Mouse (Mus musculus): ENCODE data around the gene Dnajc11. TPM values are rescaled to one million over a fixed set of nuclear protein-coding genes. Genes with fewer than 3 reads are reported as not detected.

The Dnajc11 gene
- polyA plus RNA-seq, 1 experiment from 2014 or later, result 76.4 TPM

DNA sequence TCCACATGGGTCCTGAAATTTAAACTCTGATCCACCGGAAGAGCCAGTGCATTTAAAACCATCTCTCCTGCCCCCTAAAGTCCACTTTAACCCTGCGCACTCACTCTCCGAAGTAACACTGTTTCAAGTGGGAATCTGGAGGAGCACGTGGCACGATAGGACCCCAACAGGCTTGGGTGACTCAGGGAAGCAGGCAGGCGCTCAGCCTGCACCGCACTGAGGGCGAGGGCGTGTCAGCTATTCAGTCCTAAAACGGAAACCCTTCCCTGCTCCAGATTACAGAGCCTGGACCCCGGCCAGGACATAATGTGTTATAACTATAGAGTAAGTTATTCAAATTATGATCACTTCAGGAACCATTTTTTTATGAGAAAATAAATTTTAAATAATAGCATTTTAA, 29.4 kb upstream of the Dnajc11 start:
- peaks cover 36% of the 10 kb centered on the region for H3K27me3 ChIP-seq
- 47% methylated on average over 11 of the region's 11 CpGs for whole genome bisulfite sequencing
- peaks cover 4% of the 10 kb centered on the region; the same call in 1 of the 2 replicates for H3K9me3 ChIP-seq
- no peaks in the 10 kb centered on the region for H3K36me3 ChIP-seq
- H3K27ac ChIP-seq, result no peak overlapping the region
- H3K4me2 ChIP-seq (replicated peaks), result no peak overlapping the region
- H3K4me1 ChIP-seq, result 0 out of 2 replicates have a peak, but pooled peaks cover 6% of the 10 kb centered on the region
- ATAC-seq (ENCODE audit: low FRiP score, low read depth), result no peak
- H3K4me3 ChIP-seq, result no peak overlapping the region
- no peak overlapping the region for H3K9ac ChIP-seq

DNA sequence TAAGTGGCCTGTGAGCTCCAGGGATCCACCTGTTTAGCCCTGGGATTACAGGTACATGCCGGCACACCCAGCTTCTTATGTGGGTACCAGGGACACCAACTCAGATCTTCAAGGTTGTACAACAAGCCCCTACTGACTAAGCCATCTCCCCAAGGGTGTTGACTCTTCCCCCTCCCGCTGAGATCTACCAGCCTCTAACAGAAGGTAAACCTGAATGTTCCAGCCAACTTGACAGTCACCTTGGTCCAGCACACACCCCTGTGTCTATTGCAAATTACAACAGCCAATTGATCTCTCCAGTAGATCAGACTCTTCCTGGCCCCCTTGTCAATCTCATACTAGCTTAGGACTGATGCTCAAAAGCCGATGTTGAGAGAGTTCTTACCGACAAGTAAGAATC, 27.9 kb upstream of the Dnajc11 start:
- Histone ChIP-seq H3K4me3 (no peak overlapping the region), H3K27me3 (peaks cover 36% of the 10 kb centered on the region), H3K9ac (no peak overlapping the region), H3K4me1 (0 out of 2 replicates have a peak, but pooled peaks cover 6% of the 10 kb centered on the region), H3K4me2 (replicated peaks) (no peak overlapping the region), H3K9me3 (no peaks in the 10 kb centered on the region), H3K36me3 (no peaks in the 10 kb centered on the region), H3K27ac (no peak overlapping the region)
- ATAC-seq (ENCODE audit: low FRiP score, low read depth), result no peak
- WGBS, result 78% methylated on average over 4 of the region's 4 CpGs

DNA sequence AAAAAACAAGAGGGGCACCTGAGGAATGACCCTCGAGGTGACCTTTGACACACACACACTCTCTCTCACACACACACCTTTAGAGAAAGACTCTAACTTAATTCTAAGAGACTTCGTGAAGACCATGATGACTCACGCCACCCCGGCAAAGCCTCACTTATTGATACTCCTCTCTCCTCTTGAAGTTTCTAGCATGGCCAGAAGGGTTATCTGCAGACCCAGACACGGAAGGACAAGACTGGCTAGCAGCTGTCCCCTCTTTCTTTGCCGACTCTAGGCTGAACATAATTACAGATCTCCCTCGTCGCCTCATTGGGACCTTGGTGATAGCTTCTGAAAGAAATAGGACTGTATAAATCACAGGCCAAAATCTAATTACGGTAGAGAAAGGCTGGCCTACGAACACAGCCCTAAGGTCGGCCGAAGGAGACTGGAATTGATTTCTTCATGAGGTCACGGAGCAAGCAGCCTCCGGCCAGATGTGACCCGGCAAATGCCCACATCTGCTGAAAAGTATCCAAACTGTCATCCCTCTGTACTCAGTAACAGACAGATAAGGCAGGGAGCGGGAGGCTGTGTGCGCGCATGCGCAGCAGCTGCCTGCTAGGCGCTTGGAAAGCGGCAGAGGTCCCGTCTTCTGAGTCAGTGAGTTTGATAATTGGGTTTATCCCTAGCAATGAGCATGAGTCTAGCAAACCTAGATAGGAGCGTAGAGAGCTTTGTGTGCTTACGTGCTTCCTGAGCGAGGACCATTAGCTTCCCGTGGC, 25.7 kb upstream of the Dnajc11 start:
- H3K36me3 ChIP-seq, result no peaks in the 10 kb centered on the region
- H3K27me3 ChIP-seq, result peaks cover 33% of the 10 kb centered on the region
- 0 out of 2 replicates have a peak overlapping the region, but pooled peaks have one; percentile 25 for H3K4me2 ChIP-seq (replicated peaks)
- no peak overlapping the region for H3K4me3 ChIP-seq
- no peak overlapping the region for H3K27ac ChIP-seq
- no peaks in the 10 kb centered on the region for H3K9me3 ChIP-seq
- no peak for ATAC-seq (ENCODE audit: low FRiP score, low read depth)
- WGBS, result 48% methylated on average over 26 of the region's 26 CpGs
- 0 out of 2 replicates have a peak, but pooled peaks cover 5% of the 10 kb centered on the region for H3K4me1 ChIP-seq
- H3K9ac ChIP-seq, result no peak overlapping the region

DNA sequence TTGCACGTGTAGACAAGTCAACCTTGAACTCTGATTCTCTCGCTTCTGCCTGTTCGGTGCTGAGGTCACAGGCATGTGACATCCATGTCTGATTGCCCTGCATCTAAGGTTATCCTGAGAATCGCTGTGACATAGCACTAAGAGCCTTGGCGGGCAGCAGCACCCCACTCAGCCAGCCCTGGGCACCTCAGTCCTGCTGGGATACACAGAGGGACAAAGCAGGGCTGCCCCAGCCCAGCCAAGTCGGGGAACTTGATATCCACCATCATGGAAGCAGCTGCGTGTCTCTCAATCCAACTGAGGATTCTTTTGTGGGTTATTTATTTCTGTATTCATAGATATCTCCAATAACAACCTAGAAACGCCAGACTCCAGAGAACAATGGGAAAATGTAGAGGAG, 24.7 kb upstream of the Dnajc11 start:
- Histone ChIP-seq H3K9ac (no peak overlapping the region), H3K4me1 (0 out of 2 replicates have a peak, but pooled peaks cover 3% of the 10 kb centered on the region), H3K36me3 (no peaks in the 10 kb centered on the region), H3K9me3 (no peaks in the 10 kb centered on the region), H3K4me3 (no peak overlapping the region), H3K27me3 (peaks cover 28% of the 10 kb centered on the region), H3K27ac (no peak overlapping the region), H3K4me2 (replicated peaks) (no peak overlapping the region)
- 80% methylated on average over 8 of the region's 8 CpGs for WGBS
- ATAC-seq (ENCODE audit: low FRiP score, low read depth), result no peak; the same call in 1 of the 2 replicates

DNA sequence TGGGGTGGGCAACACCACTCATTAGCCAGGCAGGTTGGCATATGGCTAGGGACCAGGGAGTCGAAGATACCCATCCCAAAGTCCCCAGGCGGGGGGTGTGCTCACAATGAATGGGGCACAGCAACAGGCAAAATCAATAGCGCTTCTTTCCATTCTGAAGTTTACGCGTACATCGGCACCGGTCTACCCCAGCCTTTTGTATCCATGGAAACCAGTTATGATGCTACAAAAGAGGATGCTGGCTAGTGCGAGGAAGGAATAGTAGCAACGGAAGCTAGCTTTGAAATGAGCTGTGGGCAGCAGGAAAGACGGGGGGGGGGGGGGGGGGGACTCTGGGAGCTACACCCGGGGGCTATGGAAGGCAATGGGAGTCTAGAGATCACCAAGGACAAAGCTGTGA, 17.2 kb upstream of the Dnajc11 start:
- Histone ChIP-seq H3K36me3 (no peaks in the 10 kb centered on the region), H3K9ac (no peak overlapping the region), H3K27ac (no peak overlapping the region), H3K27me3 (no peaks in the 10 kb centered on the region), H3K4me1 (peaks cover 4% of the 10 kb centered on the region; the same call in 1 of the 2 replicates), H3K4me3 (no peak overlapping the region), H3K4me2 (replicated peaks) (no peak overlapping the region), H3K9me3 (no peaks in the 10 kb centered on the region)
- no peak for ATAC-seq (ENCODE audit: low FRiP score, low read depth)
- WGBS, result 87% methylated on average over 11 of the region's 11 CpGs

DNA sequence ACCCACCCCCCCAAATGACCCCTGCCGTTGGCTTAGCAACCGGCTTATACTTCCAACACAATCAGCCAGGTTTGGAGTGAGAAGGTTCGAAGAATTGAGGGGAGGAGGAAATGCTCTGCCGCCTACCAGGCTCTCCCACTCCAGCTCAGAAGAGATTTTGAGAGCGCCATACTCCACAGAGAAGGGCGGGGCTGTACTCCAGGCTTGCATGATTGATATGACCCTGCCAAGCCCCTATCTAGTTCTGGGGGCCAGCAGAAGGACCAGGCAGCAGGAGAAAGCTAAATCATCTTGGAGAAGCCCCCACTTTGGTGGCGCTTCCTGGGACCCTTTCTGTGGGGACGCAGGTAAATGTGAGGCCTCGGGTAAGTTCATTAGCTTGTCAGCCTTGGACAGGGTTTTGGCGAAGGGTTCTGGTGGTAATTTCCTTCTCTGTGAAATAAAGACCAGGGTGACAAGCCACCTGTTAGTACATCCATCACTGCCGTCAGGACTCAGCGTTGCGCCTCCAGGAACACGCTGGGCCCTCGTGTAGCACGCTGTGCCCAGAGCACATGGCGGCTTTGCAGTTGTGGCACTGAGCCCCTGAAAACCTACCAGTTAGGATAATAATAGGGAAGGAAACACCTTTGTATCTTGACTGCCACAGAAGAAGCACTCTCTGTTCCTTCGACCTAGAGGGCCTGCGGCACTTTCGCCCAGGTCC, 14.2 kb upstream of the Dnajc11 start:
- Histone ChIP-seq H3K27ac (no peak overlapping the region), H3K9me3 (0 out of 2 replicates have a peak, but pooled peaks cover 3% of the 10 kb centered on the region), H3K4me1 (peaks cover 4% of the 10 kb centered on the region; the same call in 1 of the 2 replicates), H3K27me3 (no peaks in the 10 kb centered on the region), H3K4me2 (replicated peaks) (peak overlapping the region; percentile 62), H3K9ac (peak overlapping the region; percentile 8; the same call in 1 of the 2 replicates), H3K4me3 (no peak overlapping the region), H3K36me3 (no peaks in the 10 kb centered on the region)
- WGBS, result 60% methylated on average over 20 of the region's 20 CpGs
- no peak for ATAC-seq (ENCODE audit: low FRiP score, low read depth)

DNA sequence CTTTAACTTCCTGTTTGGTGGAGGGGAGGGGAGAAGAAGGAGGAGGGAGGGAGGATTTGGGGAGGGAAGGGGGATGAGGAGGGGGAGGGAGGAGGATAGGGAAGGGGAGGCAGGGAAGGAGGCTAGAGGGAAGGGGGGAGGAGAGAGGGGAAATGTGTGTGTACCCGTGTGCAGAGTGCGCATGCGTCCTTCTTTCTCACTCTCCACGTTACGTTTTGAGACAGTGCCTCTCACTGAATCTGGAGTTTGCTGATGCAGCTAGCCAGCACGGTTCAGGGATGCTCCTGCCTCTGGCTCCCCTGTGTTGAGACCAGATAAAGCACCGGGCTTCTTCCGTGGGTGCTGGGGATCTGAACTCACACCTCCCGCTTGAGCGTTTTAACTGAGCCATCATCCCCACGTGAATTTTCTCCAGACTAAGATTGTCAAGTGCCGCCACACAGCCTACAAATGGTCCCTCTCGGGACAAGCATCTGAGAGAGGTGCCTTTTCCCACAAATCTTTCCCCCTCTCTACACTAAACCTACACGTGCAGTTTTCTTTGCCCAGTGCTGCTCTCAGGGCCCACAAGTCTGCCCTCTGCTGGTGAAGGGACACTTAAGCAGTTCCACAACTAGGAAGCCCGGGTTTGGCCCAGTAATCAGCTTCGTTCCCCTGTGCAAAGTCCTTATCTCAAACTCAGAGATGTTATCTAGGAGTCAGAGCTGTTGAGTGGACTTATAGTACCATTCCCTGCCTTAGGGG, 13.4 kb upstream of the Dnajc11 start:
- H3K27me3 ChIP-seq, result no peaks in the 10 kb centered on the region
- no peaks in the 10 kb centered on the region for H3K36me3 ChIP-seq
- peaks cover 4% of the 10 kb centered on the region; the same call in 1 of the 2 replicates for H3K4me1 ChIP-seq
- H3K9me3 ChIP-seq, result 0 out of 2 replicates have a peak, but pooled peaks cover 3% of the 10 kb centered on the region
- WGBS, result 24% methylated on average over 16 of the region's 16 CpGs
- H3K4me3 ChIP-seq, result peak overlapping the region; percentile 31
- 0 out of 2 replicates have a peak overlapping the region, but pooled peaks have one; percentile 7 for H3K27ac ChIP-seq
- peak; percentile 44; the same call in 1 of the 2 replicates for ATAC-seq (ENCODE audit: low FRiP score, low read depth)
- peak overlapping the region; percentile 62 for H3K4me2 ChIP-seq (replicated peaks)
- H3K9ac ChIP-seq, result peak overlapping the region; percentile 57

DNA sequence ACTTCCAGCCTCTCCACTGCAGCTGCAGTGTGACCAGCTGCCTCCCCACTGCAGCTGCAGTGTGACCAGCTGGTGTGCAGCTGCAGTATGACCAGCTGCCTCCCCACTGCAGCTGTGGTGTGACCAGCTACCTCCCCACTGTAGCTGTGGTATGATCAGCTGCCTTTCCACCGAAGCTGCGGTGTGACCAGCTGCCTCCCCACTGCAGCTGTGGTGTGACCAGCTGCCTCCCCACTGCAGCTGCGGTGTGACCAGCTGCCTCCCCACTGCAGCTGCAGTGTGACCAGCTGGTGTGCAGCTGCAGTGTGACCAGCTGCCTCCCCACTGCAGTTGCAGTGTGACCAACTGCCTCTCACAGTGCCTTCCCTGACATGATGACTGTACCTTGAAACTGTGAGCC, 11.4 kb upstream of the Dnajc11 start:
- ATAC-seq (ENCODE audit: low FRiP score, low read depth), result no peak
- Histone ChIP-seq H3K27me3 (no peaks in the 10 kb centered on the region), H3K9ac (no peak overlapping the region), H3K27ac (no peak overlapping the region), H3K9me3 (0 out of 2 replicates have a peak, but pooled peaks cover 3% of the 10 kb centered on the region), H3K4me1 (peaks cover 4% of the 10 kb centered on the region; the same call in 1 of the 2 replicates), H3K4me2 (replicated peaks) (no peak overlapping the region), H3K4me3 (no peak overlapping the region), H3K36me3 (no peaks in the 10 kb centered on the region)
- WGBS, result 91% methylated on average over 3 of the region's 3 CpGs

DNA sequence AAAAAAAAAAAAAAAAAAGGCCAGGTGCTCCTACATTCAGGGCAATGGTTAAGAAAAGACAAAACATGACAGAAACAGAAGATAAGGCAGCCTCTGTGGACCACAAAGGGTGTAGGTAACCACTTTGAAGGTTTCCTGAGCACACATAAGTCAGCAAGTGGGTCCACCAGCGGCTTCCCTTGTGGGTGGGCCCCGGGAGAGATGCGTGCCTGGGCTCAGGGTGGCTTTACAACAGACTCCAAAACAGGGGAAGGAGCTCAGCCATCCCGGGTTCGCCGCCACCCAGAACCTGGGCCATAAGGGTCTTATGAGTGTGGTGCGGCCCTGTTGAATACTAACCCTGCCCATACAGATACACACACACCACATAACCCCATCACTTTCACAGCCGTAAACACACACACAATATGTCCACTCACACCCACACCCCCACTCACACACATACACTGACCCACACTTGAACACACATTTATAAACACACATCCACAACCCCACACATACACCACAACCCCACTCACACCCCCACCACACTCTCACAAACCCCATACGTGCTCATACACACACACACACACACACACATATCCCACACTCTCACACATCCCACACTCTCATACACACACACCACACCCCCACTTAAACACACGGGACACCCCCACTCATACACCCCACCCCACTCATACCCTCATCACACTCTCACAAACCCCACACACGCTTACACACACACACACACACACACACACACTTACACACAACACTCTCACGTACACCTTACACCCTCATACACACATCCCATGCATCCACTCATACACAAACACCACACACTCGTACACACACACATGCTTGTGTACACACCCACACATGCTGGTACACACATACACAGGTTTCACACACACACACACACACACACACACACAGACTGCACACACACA, 651 bp upstream of the Dnajc11 start:
- no peak overlapping the region for H3K9ac ChIP-seq
- H3K4me2 ChIP-seq (replicated peaks), result peak overlapping the region; percentile 99
- no peak overlapping the region for H3K27ac ChIP-seq
- H3K4me1 ChIP-seq, result peaks cover 15% of the 10 kb centered on the region
- WGBS, result 82% methylated on average over 13 of the region's 13 CpGs
- no peak; the same call in 1 of the 2 replicates for ATAC-seq (ENCODE audit: low FRiP score, low read depth)
- no peaks in the 10 kb centered on the region for H3K9me3 ChIP-seq
- peak overlapping the region; percentile 100 for H3K4me3 ChIP-seq
- H3K36me3 ChIP-seq, result 0 out of 2 replicates have a peak, but pooled peaks cover 7% of the 10 kb centered on the region
- peaks cover 7% of the 10 kb centered on the region; the same call in 1 of the 2 replicates for H3K27me3 ChIP-seq

DNA sequence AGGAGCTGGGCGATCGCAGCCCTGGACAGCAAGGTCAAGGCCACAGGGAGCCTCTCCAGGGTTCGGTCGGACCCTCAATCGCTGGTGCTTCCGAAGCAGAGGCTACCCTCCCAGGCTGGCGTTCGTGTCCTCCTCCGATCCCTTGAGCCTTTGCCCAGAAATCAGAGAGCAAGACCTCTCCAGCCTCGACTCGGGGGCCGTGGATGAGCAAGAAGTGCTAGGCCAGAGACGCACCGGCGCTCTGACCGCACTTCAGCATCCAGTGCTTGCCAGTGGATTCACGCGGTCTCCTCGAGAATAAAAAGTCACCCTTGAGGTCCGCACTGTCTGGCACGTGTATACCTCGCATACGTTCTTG, 703 bp downstream of the Dnajc11 start:
- H3K4me1 ChIP-seq, result peaks cover 15% of the 10 kb centered on the region
- H3K9ac ChIP-seq, result peak overlapping the region; percentile 97
- H3K36me3 ChIP-seq, result 0 out of 2 replicates have a peak, but pooled peaks cover 7% of the 10 kb centered on the region
- no peaks in the 10 kb centered on the region for H3K9me3 ChIP-seq
- no peaks in the 10 kb centered on the region for H3K27me3 ChIP-seq
- H3K4me3 ChIP-seq, result peak overlapping the region; percentile 100
- 2% methylated on average over 23 of the region's 23 CpGs for whole genome bisulfite sequencing
- peak overlapping the region; percentile 99 for H3K4me2 ChIP-seq (replicated peaks)
- H3K27ac ChIP-seq, result no peak overlapping the region
- no peak for ATAC-seq (ENCODE audit: low FRiP score, low read depth)

DNA sequence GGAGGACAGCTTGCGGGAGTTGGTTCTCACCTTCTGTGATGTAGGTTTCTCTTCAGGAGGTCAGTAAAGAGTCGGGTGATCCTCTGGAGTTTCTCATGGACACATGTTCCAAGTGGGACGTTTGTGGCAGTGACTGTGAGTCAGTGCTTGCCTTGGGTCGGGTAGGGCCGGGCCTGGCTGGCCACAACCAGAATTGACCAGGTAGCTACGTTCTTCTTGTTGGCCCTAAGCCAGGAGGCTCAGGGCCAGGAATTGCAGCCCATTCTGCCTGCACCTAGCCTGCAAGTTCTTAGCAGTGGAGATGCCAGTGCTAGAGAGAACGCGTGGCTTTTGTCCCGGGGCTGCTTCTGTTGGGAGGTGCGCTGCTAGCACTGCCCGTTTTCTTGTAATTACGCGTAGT, 4.0 kb downstream of the Dnajc11 start:
- Histone ChIP-seq H3K9ac (no peak overlapping the region), H3K4me3 (no peak overlapping the region), H3K9me3 (no peaks in the 10 kb centered on the region), H3K4me1 (peaks cover 15% of the 10 kb centered on the region), H3K4me2 (replicated peaks) (no peak overlapping the region), H3K27me3 (no peaks in the 10 kb centered on the region), H3K27ac (no peak overlapping the region), H3K36me3 (0 out of 2 replicates have a peak, but pooled peaks cover 7% of the 10 kb centered on the region)
- ATAC-seq (ENCODE audit: low FRiP score, low read depth), result no peak
- WGBS, result 88% methylated on average over 13 of the region's 13 CpGs

Measured in limb, embryonic 13.5 days (tissue).